Comparison of ENCODE assay signal across 27 mouse cellular contexts in genomic region chr3:41607050-41607449, GRCm38 (mm10). TPM values are rescaled to one million over a fixed set of nuclear protein-coding genes. Genes with fewer than 3 reads are reported as not detected.
DNase-seq lines count a peak whose midpoint lies in the region; ATAC-seq and TF ChIP-seq lines count a peak whose summit lies in the region.
"Had no signal": no experiment of that assay in that cellular context is flagged by ENCODE, and none has a peak within 500 bp of the region (broad histone marks: within the 10 kb centered on the region; RNA-seq: fewer than 3 reads in every experiment).

No protein-coding gene starts in this region.

- 0 out of 2 replicates have a peak overlapping the region, but pooled peaks have one; percentile 25 for H3K27ac ChIP-seq in heart, embryonic 13.5 days (replicated peaks)
- H3K27ac ChIP-seq in kidney, adult 2 months (ENCODE audit: insufficient read depth, low read depth, low read length) = no peak overlapping the region
- H3K27ac ChIP-seq in kidney, embryonic 16.5 days (ENCODE audit: low read length) = no peak overlapping the region
- no peak overlapping the region for H3K27ac ChIP-seq in cerebellum, adult 2 months (ENCODE audit: insufficient read depth, low read length)
- H3K27ac ChIP-seq: embryonic facial prominence, embryonic 12.5 days; kidney, postnatal 0 days; lung, embryonic 15.5 days; midbrain, embryonic 10.5 days; midbrain, embryonic 15.5 days; neural tube, embryonic 12.5 days; stomach, postnatal 0 days had no signal

- TF ChIP-seq CTCF in kidney, adult 2 months (conservative IDR thresholded peaks at IDR 0.05; ENCODE audit: insufficient read depth, insufficient read length, low read depth, low read length) = no peak
- TF ChIP-seq CTCF in cerebellum, adult 2 months (IDR thresholded peaks at IDR 0.05; ENCODE audit: borderline replicate concordance, insufficient read depth, low read depth, low read length) = no peak

- no peak overlapping the region for H3K4me3 ChIP-seq in heart, embryonic 13.5 days
- H3K4me3 ChIP-seq in kidney, adult 2 months (ENCODE audit: insufficient read depth, low read depth, low read length) = no peak overlapping the region
- H3K4me3 ChIP-seq in kidney, embryonic 16.5 days (ENCODE audit: low read length) = no peak overlapping the region
- H3K4me3 ChIP-seq in cerebellum, adult 2 months (replicated peaks; ENCODE audit: insufficient read depth, low read depth, low read length) = no peak overlapping the region
- H3K4me3 ChIP-seq: embryonic facial prominence, embryonic 12.5 days; hindbrain, embryonic 13.5 days; lung, embryonic 15.5 days; midbrain, embryonic 10.5 days; midbrain, embryonic 15.5 days; neural tube, embryonic 12.5 days had no signal

- peaks cover 43% of the 10 kb centered on the region for H3K4me1 ChIP-seq in heart, embryonic 13.5 days
- H3K4me1 ChIP-seq in kidney, adult 2 months (ENCODE audit: control insufficient read depth, insufficient read depth, low read length) = peaks cover 2% of the 10 kb centered on the region; the same call in 1 of the 2 replicates
- H3K4me1 ChIP-seq in kidney, embryonic 16.5 days (ENCODE audit: insufficient read depth, low read length) = peaks cover 16% of the 10 kb centered on the region
- H3K4me1 ChIP-seq in cerebellum, adult 2 months (ENCODE audit: control insufficient read depth, insufficient read depth, low read length) = no peaks in the 10 kb centered on the region
- H3K4me1 ChIP-seq: lung, embryonic 15.5 days had no signal

- no peaks in the 10 kb centered on the region for H3K27me3 ChIP-seq in heart, embryonic 13.5 days (replicated peaks)
- no peaks in the 10 kb centered on the region for H3K27me3 ChIP-seq in kidney, adult 2 months (replicated peaks; ENCODE audit: control insufficient read depth, insufficient read depth, low read length)
- H3K27me3 ChIP-seq in kidney, embryonic 16.5 days (ENCODE audit: insufficient read depth, low read length) = no peaks in the 10 kb centered on the region
- no peaks in the 10 kb centered on the region for H3K27me3 ChIP-seq in cerebellum, adult 2 months (ENCODE audit: control insufficient read depth, insufficient read depth, low read length)
- H3K27me3 ChIP-seq: CH12.LX; embryonic facial prominence, embryonic 12.5 days; hindbrain, embryonic 13.5 days; lung, embryonic 15.5 days; midbrain, embryonic 15.5 days; neural tube, embryonic 12.5 days had no signal

- intact Hi-C loops in gastrocnemius, postnatal 36 days (cut with DNase I) = loop anchor here (10.0 kb wide), 1 partner anchor 542 kb away; no protein-coding TSS in a partner anchor

- DNase-seq in gastrocnemius, adult 18-20 months (ENCODE audit: low spot score) = peak; percentile 1
- DNase-seq in gastrocnemius, postnatal 36 days = no peak
- DNase-seq in heart, adult 9 months (ENCODE audit: low spot score in 2 of 2) = no peak
- DNase-seq in kidney, adult 2 months = peak; percentile 53
- peak; percentile 10 for DNase-seq in R1 (ENCODE audit: low read depth, low spot score)
- no peak for DNase-seq in cerebellum, adult 2 months
- DNase-seq: adrenal gland, postnatal 10 days; cerebellum, adult 11 months; cerebellum, adult 9-11 months; embryo, embryonic 11 days; gastrocnemius, postnatal 25 days; kidney, adult 11 months; right cerebral cortex, postnatal 4 days; thymus, adult 18-20 months; thymus, postnatal 25 days had no signal

- no peak for ATAC-seq in heart, embryonic 13.5 days (ENCODE audit: extremely low read depth, insufficient number of reproducible peaks, low FRiP score, low TSS enrichment)
- ATAC-seq in kidney, embryonic 16.5 days (ENCODE audit: low FRiP score, low TSS enrichment) = no peak
- ATAC-seq: forebrain, embryonic 14.5 days had no signal

- no peak overlapping the region for H3K4me2 ChIP-seq in heart, embryonic 13.5 days
- no peak overlapping the region for H3K4me2 ChIP-seq in kidney, embryonic 16.5 days (replicated peaks; ENCODE audit: low read depth, low read length)
- H3K4me2 ChIP-seq: embryonic facial prominence, embryonic 12.5 days; hindbrain, embryonic 13.5 days; lung, embryonic 15.5 days; midbrain, embryonic 15.5 days; neural tube, embryonic 12.5 days had no signal

- WGBS in heart, embryonic 13.5 days = 45% methylated on average over 9 of the region's 9 CpGs
- WGBS in kidney, adult 2 months = 62% methylated on average over 9 of the region's 9 CpGs
- WGBS in kidney, embryonic 16.5 days = 84% methylated on average over 9 of the region's 9 CpGs
- 88% methylated on average over 9 of the region's 9 CpGs for WGBS in cerebellum, adult 2 months

- H3K36me3 ChIP-seq in heart, embryonic 13.5 days = peaks cover 59% of the 10 kb centered on the region
- H3K36me3 ChIP-seq in kidney, adult 2 months (ENCODE audit: control insufficient read depth, insufficient read depth, low read length) = peaks cover 14% of the 10 kb centered on the region
- peaks cover 52% of the 10 kb centered on the region for H3K36me3 ChIP-seq in kidney, embryonic 16.5 days (ENCODE audit: insufficient read depth, low read length)

- 0 out of 2 replicates have a peak, but pooled peaks cover under 1% of the 10 kb centered on the region for H3K9me3 ChIP-seq in heart, embryonic 13.5 days
- H3K9me3 ChIP-seq in kidney, embryonic 16.5 days (ENCODE audit: low read length) = no peaks in the 10 kb centered on the region
- H3K9me3 ChIP-seq: embryonic facial prominence, embryonic 12.5 days; hindbrain, embryonic 13.5 days; lung, embryonic 15.5 days; midbrain, embryonic 15.5 days; neural tube, embryonic 12.5 days had no signal

- TF ChIP-seq POLR2A in kidney, adult 2 months (IDR thresholded peaks at IDR 0.05; ENCODE audit: low read depth, low read length) = no peak
- TF ChIP-seq POLR2A in cerebellum, adult 2 months (IDR thresholded peaks at IDR 0.05; ENCODE audit: borderline replicate concordance, insufficient read depth, low read length) = no peak

- no peak overlapping the region for H3K9ac ChIP-seq in heart, embryonic 13.5 days
- H3K9ac ChIP-seq in kidney, embryonic 16.5 days (replicated peaks; ENCODE audit: low read length) = no peak overlapping the region
- H3K9ac ChIP-seq: embryonic facial prominence, embryonic 12.5 days; hindbrain, embryonic 13.5 days; lung, embryonic 15.5 days; midbrain, embryonic 15.5 days; neural tube, embryonic 12.5 days had no signal

RNA-seq across cellular contexts. Expression of gene Jade1, which starts 51.5 kb away (rescaled TPM):
- total RNA-seq in gastrocnemius, adult 18-20 months (2021) = 10 to 100 TPM; 17.7 to 19.4 TPM
- 10 to 100 TPM; 21.3 to 25.4 TPM for total RNA-seq in gastrocnemius, postnatal 36 days (2021)
- polyA plus RNA-seq in heart, embryonic 13.5 days (2015; fragmentation: Nextera tagmentation; extraction: Ambion mirVana) = 12.4 and 13.5 TPM in 2 replicates
- polyA plus RNA-seq in kidney, adult 2 months (2012; rRNA removed) = 29.9 and 30.2 TPM in 2 replicates
- polyA plus RNA-seq in kidney, embryonic 16.5 days (2015; fragmentation: Nextera tagmentation; extraction: Ambion mirVana) = 21.2 TPM in 2 replicates
- 30.1 and 31.8 TPM in 2 replicates for polyA plus RNA-seq in cerebellum, adult 2 months (2012; rRNA removed)

Comparison
In these comparisons a context has a peak if more than half of its experiments do, and no peak if none do; other contexts are left out.
1. DNase-seq: peak in gastrocnemius, adult 18-20 months (single experiment), kidney, adult 2 months (single experiment) and R1 (single experiment); none in gastrocnemius, postnatal 36 days (0 of 2), heart, adult 9 months (0 of 2) and cerebellum, adult 2 months (0 of 2).